Mouse (Mus musculus) intestine, embryonic 15.5 days (tissue): ENCODE results near the gene Hes6. TPM values are rescaled to one million over a fixed set of nuclear protein-coding genes. Genes with fewer than 3 reads are reported as not detected.

Source experiments
- ATAC-seq: fragments of 200-750 bp; cut with Nextera tagmentation; 2 replicates; pipeline ENCODE4 v1.8.0; 2017; ENCODE audit warnings: moderate TSS enrichment, moderate library complexity
- H3K27ac ChIP-seq: fragments of 300-500 bp; sonication (generic); 2 replicates; pipeline ENCODE4 v1.5.1; 2015; ENCODE audit warnings: mild to moderate bottlenecking, inconsistent platforms
- H3K27me3 ChIP-seq: fragments of 300-500 bp; sonication (generic); replicated peaks from 2 replicates; pipeline ENCODE4 v1.6.1; 2015; ENCODE audit warnings: inconsistent platforms
- H3K36me3 ChIP-seq: fragments of 300-500 bp; sonication (generic); 2 replicates; pipeline ENCODE4 v1.6.1; 2015; ENCODE audit warnings: inconsistent platforms
- H3K4me1 ChIP-seq: fragments of 300-500 bp; sonication (generic); replicated peaks from 2 replicates; pipeline ENCODE4 v1.6.1; 2015; ENCODE audit warnings: inconsistent platforms
- H3K4me2 ChIP-seq: fragments of 300-500 bp; sonication (generic); replicated peaks from 2 replicates; pipeline ENCODE4 v1.6.1; 2015; ENCODE audit warnings: mild to moderate bottlenecking, inconsistent platforms
- H3K4me3 ChIP-seq: fragments of 300-500 bp; sonication (generic); replicated peaks from 2 replicates; pipeline ENCODE4 v1.5.1; 2015; ENCODE audit warnings: inconsistent platforms
- H3K9ac ChIP-seq: fragments of 300-500 bp; sonication (generic); 2 replicates; pipeline ENCODE4 v1.6.1; 2015; ENCODE audit warnings: inconsistent platforms
- H3K9me3 ChIP-seq: fragments of 300-500 bp; sonication (generic); 2 replicates; pipeline ENCODE4 v1.6.1; 2016; ENCODE audit warnings: inconsistent platforms
- WGBS: fragments of 180-500 bp; shearing (Covaris S2); methylation state at CpG from one replicate; pipeline ENCODE4 v1.1.7; 2015; 5-methylcytosine and 5-hydroxymethylcytosine counted together
- polyA plus RNA-seq: library from polyadenylated mRNA; unstranded; fragments of >200 nt; fragmentation: Nextera tagmentation; extraction: Ambion mirVana; gene quantifications from 2 replicates; pipeline ENCODE4 v1.2.1, GENCODE M21; 2015

Gene Hes6
- polyA plus RNA-seq, 1 experiment from 2014 or later: 94.0 TPM

GRCm38 (mm10) chr1:91437083-91437400 is 23.2 kb upstream of the Hes6 start:
- Histone ChIP-seq H3K4me2 (no peak overlapping the region), H3K36me3 (peaks cover 21% of the 10 kb centered on the region), H3K4me3 (no peak overlapping the region), H3K9me3 (no peaks in the 10 kb centered on the region), H3K9ac (no peak overlapping the region), H3K27ac (0 out of 2 replicates have a peak overlapping the region, but pooled peaks have one; percentile 73), H3K27me3 (no peaks in the 10 kb centered on the region), H3K4me1 (peaks cover 15% of the 10 kb centered on the region)
- no peak for ATAC-seq
- WGBS: 91% methylated on average over 3 of the region's 3 CpGs

DNA sequence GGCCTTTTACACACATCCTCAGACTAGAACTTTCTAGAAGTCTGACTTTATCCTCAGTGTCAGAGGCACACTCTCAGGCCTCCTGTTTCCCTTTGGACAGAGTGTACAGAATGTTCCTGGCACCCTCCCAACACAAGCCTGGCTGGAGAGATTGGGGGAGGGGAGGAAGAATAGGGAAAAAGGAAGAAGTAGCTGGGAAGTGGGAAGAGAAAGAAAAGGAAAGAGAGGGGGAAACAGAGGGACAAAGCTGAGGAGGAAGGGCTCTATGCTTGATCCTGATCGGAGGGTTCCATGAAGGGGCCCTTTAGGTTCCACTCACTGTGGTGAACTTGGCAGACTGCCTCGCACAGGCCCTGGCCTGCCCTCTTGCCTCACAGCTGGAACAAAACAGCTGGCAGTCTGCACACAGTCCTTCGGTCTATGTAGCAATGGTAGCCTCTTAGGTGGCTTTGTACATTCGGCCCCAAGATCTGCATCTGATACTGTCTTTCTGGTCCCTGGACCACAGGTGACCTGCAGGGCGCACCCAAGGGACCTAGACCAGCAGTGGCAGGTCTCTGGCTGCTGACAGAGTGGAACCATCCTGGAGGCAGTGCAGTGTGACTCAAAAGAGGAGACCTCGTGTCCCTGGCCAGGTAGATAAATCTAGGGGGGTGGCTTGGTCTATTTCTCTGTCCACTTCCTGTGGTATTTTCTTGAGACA is 22.7 kb upstream of the Hes6 start:
- 54% methylated on average over 6 of the region's 6 CpGs for WGBS
- H3K9me3 ChIP-seq: no peaks in the 10 kb centered on the region
- peak overlapping the region; percentile 73 for H3K27ac ChIP-seq
- peaks cover 21% of the 10 kb centered on the region for H3K36me3 ChIP-seq
- no peaks in the 10 kb centered on the region for H3K27me3 ChIP-seq
- no peak overlapping the region for H3K9ac ChIP-seq
- H3K4me2 ChIP-seq: no peak overlapping the region
- peaks cover 15% of the 10 kb centered on the region for H3K4me1 ChIP-seq
- no peak overlapping the region for H3K4me3 ChIP-seq
- peak; percentile 79 for ATAC-seq

DNA sequence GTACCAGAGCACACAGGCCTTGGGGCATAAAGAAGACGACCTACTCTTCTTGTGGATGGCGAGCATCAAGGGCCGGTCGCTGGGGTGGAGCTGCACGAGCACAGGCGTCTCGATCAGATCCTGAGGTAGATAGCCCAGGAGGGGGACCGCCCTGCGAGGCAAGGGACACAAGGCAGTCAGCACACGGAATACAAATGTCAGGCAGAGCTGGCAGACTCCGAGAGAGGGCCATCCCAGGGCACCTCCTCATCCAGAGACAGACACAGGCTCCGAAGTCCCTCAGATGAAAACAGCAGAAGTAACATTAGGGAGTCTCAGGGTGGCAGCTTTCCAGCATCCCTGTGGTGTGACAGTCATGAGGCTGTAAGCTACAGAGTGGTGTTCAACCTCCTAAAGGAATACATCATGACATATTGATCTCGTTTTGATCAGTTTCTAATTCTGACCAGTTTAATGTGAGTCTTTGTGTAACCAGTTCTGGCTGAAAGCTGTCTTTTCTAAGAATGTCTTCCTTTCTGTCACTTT is 21.8 kb upstream of the Hes6 start:
- no peak for ATAC-seq
- Histone ChIP-seq H3K27me3 (no peaks in the 10 kb centered on the region), H3K36me3 (peaks cover 21% of the 10 kb centered on the region), H3K4me3 (no peak overlapping the region), H3K27ac (peak overlapping the region; percentile 73), H3K4me2 (no peak overlapping the region), H3K9ac (no peak overlapping the region), H3K9me3 (no peaks in the 10 kb centered on the region), H3K4me1 (peaks cover 15% of the 10 kb centered on the region)
- WGBS: 91% methylated on average over 13 of the region's 13 CpGs

GRCm38 (mm10) chr1:91434905-91435304 is 21.1 kb upstream of the Hes6 start:
- Histone ChIP-seq H3K4me3 (no peak overlapping the region), H3K9ac (no peak overlapping the region), H3K9me3 (no peaks in the 10 kb centered on the region), H3K27ac (no peak overlapping the region), H3K36me3 (peaks cover 18% of the 10 kb centered on the region), H3K27me3 (no peaks in the 10 kb centered on the region), H3K4me2 (no peak overlapping the region), H3K4me1 (peaks cover 15% of the 10 kb centered on the region)
- no peak for ATAC-seq
- 95% methylated on average over 8 of the region's 8 CpGs for WGBS

DNA sequence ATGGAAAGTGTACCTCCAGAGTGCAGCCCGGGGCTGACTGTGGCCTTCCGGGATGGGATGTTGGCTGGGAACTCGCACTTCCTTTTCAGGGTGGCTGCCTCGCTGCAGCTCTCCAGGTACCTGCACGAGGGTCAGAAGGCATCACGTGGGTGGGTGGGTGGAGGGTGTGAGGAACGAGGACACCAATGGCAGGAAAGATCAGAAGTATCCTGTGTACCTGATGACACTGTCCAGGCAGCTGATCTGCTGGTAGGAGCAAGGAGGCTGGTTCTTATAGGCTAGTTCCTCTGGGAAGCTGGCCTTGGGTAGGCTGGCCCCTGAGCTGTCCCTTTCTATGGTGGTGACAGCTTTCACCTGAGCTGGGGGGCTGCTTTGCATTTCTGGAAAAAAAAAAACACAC is 16.9 kb upstream of the Hes6 start:
- Histone ChIP-seq H3K4me2 (no peak overlapping the region), H3K36me3 (peaks cover 23% of the 10 kb centered on the region; the same call in 1 of the 2 replicates), H3K4me3 (no peak overlapping the region), H3K27me3 (no peaks in the 10 kb centered on the region), H3K9ac (no peak overlapping the region), H3K4me1 (0 out of 2 replicates have a peak, but pooled peaks cover 2% of the 10 kb centered on the region), H3K9me3 (no peaks in the 10 kb centered on the region), H3K27ac (no peak overlapping the region)
- WGBS: 73% methylated on average over 7 of the region's 7 CpGs
- ATAC-seq: no peak

DNA sequence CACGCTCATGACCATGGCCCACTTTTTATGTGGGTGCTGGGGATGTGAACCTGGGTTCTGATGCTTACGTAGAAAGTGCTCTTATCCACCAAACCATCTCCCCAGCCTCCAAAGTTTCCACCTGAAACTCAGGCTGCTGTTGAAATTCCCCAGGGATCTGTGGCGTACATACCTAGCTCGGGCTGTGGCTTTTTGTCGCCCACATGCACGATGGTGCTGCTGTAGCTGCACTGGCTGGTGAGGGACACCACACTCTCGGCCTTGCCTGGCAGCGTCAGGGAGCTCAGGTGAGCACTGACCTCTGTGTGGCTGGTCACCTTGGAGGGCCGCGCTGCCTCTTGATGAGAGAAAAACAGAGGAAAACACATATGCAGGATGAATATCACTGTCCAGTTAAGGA is 15.4 kb upstream of the Hes6 start:
- H3K27ac ChIP-seq: no peak overlapping the region
- no peak overlapping the region for H3K4me2 ChIP-seq
- H3K27me3 ChIP-seq: no peaks in the 10 kb centered on the region
- ATAC-seq: 0 out of 2 replicates have a peak, but pooled peaks have one; percentile 9
- H3K9ac ChIP-seq: no peak overlapping the region
- no peak overlapping the region for H3K4me3 ChIP-seq
- WGBS: 92% methylated on average over 10 of the region's 10 CpGs
- H3K4me1 ChIP-seq: no peaks in the 10 kb centered on the region
- H3K9me3 ChIP-seq: no peaks in the 10 kb centered on the region
- 0 out of 2 replicates have a peak, but pooled peaks cover 25% of the 10 kb centered on the region for H3K36me3 ChIP-seq

GRCm38 (mm10) chr1:91428614-91429013 is 14.8 kb upstream of the Hes6 start:
- no peak overlapping the region for H3K27ac ChIP-seq
- H3K4me1 ChIP-seq: no peaks in the 10 kb centered on the region
- ATAC-seq: peak; percentile 80
- peaks cover 28% of the 10 kb centered on the region; the same call in 1 of the 2 replicates for H3K36me3 ChIP-seq
- H3K4me3 ChIP-seq: no peak overlapping the region
- H3K4me2 ChIP-seq: no peak overlapping the region
- H3K9ac ChIP-seq: no peak overlapping the region
- H3K9me3 ChIP-seq: no peaks in the 10 kb centered on the region
- no peaks in the 10 kb centered on the region for H3K27me3 ChIP-seq
- 33% methylated on average over 4 of the region's 4 CpGs for WGBS

- H3K9me3 ChIP-seq: no peaks in the 10 kb centered on the region
- no peak overlapping the region for H3K27ac ChIP-seq
Observed at GRCm38 (mm10) chr1:91426397-91426796, 12.6 kb upstream of the Hes6 start.

GRCm38 (mm10) chr1:91420601-91421065 is 6.8 kb upstream of the Hes6 start:
- Histone ChIP-seq H3K27ac (no peak overlapping the region), H3K4me3 (no peak overlapping the region), H3K9me3 (no peaks in the 10 kb centered on the region), H3K36me3 (peaks cover 12% of the 10 kb centered on the region; the same call in 1 of the 2 replicates), H3K4me2 (no peak overlapping the region), H3K27me3 (no peaks in the 10 kb centered on the region), H3K4me1 (no peaks in the 10 kb centered on the region), H3K9ac (no peak overlapping the region)
- no peak for ATAC-seq
- WGBS: 92% methylated on average over 8 of the region's 8 CpGs

More at GRCm38 (mm10) chr1:91426397-91426796, 12.6 kb upstream of the Hes6 start:
- Histone ChIP-seq H3K4me3 (no peak overlapping the region), H3K27me3 (no peaks in the 10 kb centered on the region), H3K9ac (no peak overlapping the region), H3K4me1 (no peaks in the 10 kb centered on the region), H3K4me2 (no peak overlapping the region), H3K36me3 (peaks cover 27% of the 10 kb centered on the region; the same call in 1 of the 2 replicates)
- WGBS: 73% methylated on average over 9 of the region's 9 CpGs
- ATAC-seq: no peak

DNA sequence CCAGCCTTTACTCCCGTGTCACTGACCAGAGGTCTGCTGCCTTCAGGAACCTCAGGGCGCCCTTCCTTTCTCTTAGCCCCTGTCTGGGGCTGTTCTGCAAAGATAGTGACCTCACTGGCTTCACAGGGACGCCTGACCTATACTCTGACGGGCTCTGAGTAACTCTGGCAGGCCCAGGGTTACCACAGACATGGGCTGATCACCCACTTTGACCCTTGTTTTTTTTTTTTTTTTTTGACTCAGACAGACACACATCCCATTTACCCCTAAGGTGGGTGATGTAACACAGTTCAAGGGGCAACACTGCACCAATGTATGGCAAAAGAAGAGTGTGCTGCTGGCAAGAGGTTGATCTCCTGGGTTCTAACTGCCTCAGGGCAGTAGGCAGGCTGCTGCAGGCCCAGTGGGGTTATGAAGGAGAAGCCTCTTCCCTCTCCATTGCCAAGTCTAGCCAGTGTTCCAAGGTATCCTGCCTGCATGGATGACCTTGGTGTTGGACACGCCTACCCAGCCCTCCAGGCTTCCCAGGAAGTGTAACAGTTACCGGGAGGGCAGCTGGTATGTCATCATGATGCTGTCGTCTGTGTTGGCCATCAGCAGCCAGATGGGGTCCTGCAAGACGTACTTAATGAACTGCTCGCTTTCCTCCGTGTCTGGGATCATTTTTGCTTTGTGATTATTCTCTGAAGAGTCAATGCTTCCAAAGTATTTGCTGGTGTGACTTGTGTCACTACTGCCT is 6.2 kb upstream of the Hes6 start:
- WGBS: 72% methylated on average over 10 of the region's 10 CpGs
- no peak overlapping the region for H3K9ac ChIP-seq
- peaks cover 4% of the 10 kb centered on the region for H3K4me1 ChIP-seq
- no peak overlapping the region for H3K4me3 ChIP-seq
- H3K36me3 ChIP-seq: peaks cover 11% of the 10 kb centered on the region; the same call in 1 of the 2 replicates
- no peaks in the 10 kb centered on the region for H3K9me3 ChIP-seq
- H3K27ac ChIP-seq: no peak overlapping the region
- ATAC-seq: no peak
- no peaks in the 10 kb centered on the region for H3K27me3 ChIP-seq
- no peak overlapping the region for H3K4me2 ChIP-seq

DNA sequence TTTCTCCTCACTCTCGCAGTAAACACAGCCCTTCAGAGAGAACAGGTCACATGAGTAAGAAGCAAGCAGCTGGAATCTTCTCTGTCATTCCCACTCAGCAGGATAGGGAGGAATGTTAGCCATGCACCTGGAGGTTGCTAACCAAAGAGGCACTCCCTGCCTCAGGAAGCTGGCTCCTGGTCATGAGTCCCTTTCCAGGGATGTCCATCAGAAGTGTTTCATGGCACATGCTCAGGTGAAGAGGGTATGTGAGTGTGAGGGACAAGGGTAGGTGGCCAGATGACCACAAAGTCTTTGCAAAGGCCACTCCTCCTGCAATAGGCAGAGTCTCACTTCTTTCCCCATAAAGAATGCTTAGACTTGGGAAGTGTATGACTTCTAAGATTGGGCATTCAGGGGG is 4.2 kb upstream of the Hes6 start:
- H3K9me3 ChIP-seq: no peaks in the 10 kb centered on the region
- no peaks in the 10 kb centered on the region for H3K27me3 ChIP-seq
- ATAC-seq: no peak
- no peak overlapping the region for H3K4me3 ChIP-seq
- H3K27ac ChIP-seq: no peak overlapping the region
- 57% methylated on average over 1 of the region's 1 CpGs for WGBS
- no peaks in the 10 kb centered on the region for H3K36me3 ChIP-seq
- H3K9ac ChIP-seq: no peak overlapping the region
- H3K4me2 ChIP-seq: no peak overlapping the region
- peaks cover 19% of the 10 kb centered on the region for H3K4me1 ChIP-seq

- Histone ChIP-seq H3K36me3 (no peaks in the 10 kb centered on the region), H3K4me2 (no peak overlapping the region), H3K4me1 (peaks cover 30% of the 10 kb centered on the region), H3K4me3 (no peak overlapping the region), H3K27me3 (no peaks in the 10 kb centered on the region), H3K27ac (0 out of 2 replicates have a peak overlapping the region, but pooled peaks have one; percentile 90), H3K9ac (no peak overlapping the region), H3K9me3 (no peaks in the 10 kb centered on the region)
- 83% methylated on average over 5 of the region's 5 CpGs for WGBS
- no peak for ATAC-seq
Observed at GRCm38 (mm10) chr1:91415311-91415710, 1.5 kb upstream of the Hes6 start.
